Mouse (Mus musculus) embryonic facial prominence, embryonic 14.5 days (tissue): ENCODE measurements around the gene Sult6b2. TPM values are rescaled to one million over a fixed set of nuclear protein-coding genes. Genes with fewer than 3 reads are reported as not detected.
A peak's percentile ranks its signal among the peaks of the same experiment; 100 is the strongest.

Experiments used
- ATAC-seq: fragments of 200-750 bp; cut with Nextera tagmentation; 2 replicates; pipeline ENCODE4 v1.8.0; 2017; ENCODE audit warnings: low read depth, moderate number of reproducible peaks, moderate TSS enrichment
- DNase-seq: peaks from one replicate; pipeline ENCODE4 v3.0.0-alpha.2; 2015; ENCODE audit warnings: low spot score
- H3K27ac ChIP-seq: fragments of 300-500 bp; sonication (generic); replicated peaks from 2 replicates; pipeline ENCODE4 v1.5.1; 2014; ENCODE audit warnings: low read depth, mild to moderate bottlenecking, low read length, moderate library complexity
- H3K27me3 ChIP-seq: fragments of 300-500 bp; sonication (generic); replicated peaks from 2 replicates; pipeline ENCODE4 v1.6.1; 2014; ENCODE audit warnings: low read length; ENCODE audit not compliant: control insufficient read depth, insufficient read depth
- H3K36me3 ChIP-seq: fragments of 300-500 bp; sonication (generic); 2 replicates; pipeline ENCODE4 v1.6.1; 2014; ENCODE audit warnings: low read length, mixed read lengths; ENCODE audit not compliant: control insufficient read depth, insufficient read depth
- H3K4me1 ChIP-seq: fragments of 300-500 bp; sonication (generic); 2 replicates; pipeline ENCODE4 v1.6.1; 2014; ENCODE audit warnings: antibody characterized with exemption, low read length; ENCODE audit not compliant: control insufficient read depth, insufficient read depth
- H3K4me2 ChIP-seq: fragments of 300-500 bp; sonication (generic); 2 replicates; pipeline ENCODE4 v1.6.1; 2014; ENCODE audit warnings: low read depth, mild to moderate bottlenecking, low read length, moderate library complexity, mixed read lengths
- H3K4me3 ChIP-seq: fragments of 300-500 bp; sonication (generic); 2 replicates; pipeline ENCODE4 v1.5.1; 2014; ENCODE audit warnings: low read depth, mild to moderate bottlenecking, low read length
- H3K9ac ChIP-seq: fragments of 300-500 bp; sonication (generic); 2 replicates; pipeline ENCODE4 v1.6.1; 2014; ENCODE audit warnings: low read depth, mild to moderate bottlenecking, low read length, moderate library complexity, mixed read lengths
- H3K9me3 ChIP-seq: fragments of 300-500 bp; sonication (generic); 2 replicates; pipeline ENCODE4 v1.6.1; 2016; ENCODE audit warnings: low read length; ENCODE audit not compliant: control insufficient read depth
- WGBS: fragments of 180-500 bp; shearing (Covaris S2); extraction: QIAGEN DNeasy Blood & Tissue Kit; methylation state at CpG from one replicate; pipeline ENCODE4 v1.1.7; 2014; 5-methylcytosine and 5-hydroxymethylcytosine counted together
- polyA plus RNA-seq: library from polyadenylated mRNA; unstranded; fragments of >200 nt; fragmentation: Nextera tagmentation; extraction: Ambion mirVana; gene quantifications from 2 replicates; pipeline ENCODE4 v1.2.1, GENCODE M21; 2014

The Sult6b2 gene
- polyA plus RNA-seq, 1 experiment from 2014 or later, result not detected

GRCm38 (mm10) chr6:142746765-142747164 is 57.5 kb downstream of the Sult6b2 start:
- Histone ChIP-seq H3K9me3 (no peaks in the 10 kb centered on the region; the same call in 1 of the 2 replicates), H3K4me1 (0 out of 2 replicates have a peak, but pooled peaks cover 5% of the 10 kb centered on the region), H3K4me2 (no peak overlapping the region; the same call in 1 of the 2 replicates), H3K9ac (no peak overlapping the region), H3K36me3 (no peaks in the 10 kb centered on the region), H3K4me3 (no peak overlapping the region), H3K27me3 (no peaks in the 10 kb centered on the region), H3K27ac (peak overlapping the region; percentile 61)
- WGBS, result 72% methylated on average over 7 of the region's 7 CpGs
- ATAC-seq, result no peak
- DNase-seq, result no peak

- ATAC-seq (no peak), DNase-seq (no peak)
- no peaks in the 10 kb centered on the region for H3K27me3 ChIP-seq
- H3K27ac ChIP-seq, result no peak overlapping the region
- H3K9ac ChIP-seq, result no peak overlapping the region
- H3K9me3 ChIP-seq, result no peaks in the 10 kb centered on the region; the same call in 1 of the 2 replicates
- no peak overlapping the region for H3K4me3 ChIP-seq
- 88% methylated on average over 5 of the region's 5 CpGs for WGBS
- H3K4me2 ChIP-seq, result no peak overlapping the region
- 0 out of 2 replicates have a peak, but pooled peaks cover 5% of the 10 kb centered on the region for H3K4me1 ChIP-seq
- no peaks in the 10 kb centered on the region for H3K36me3 ChIP-seq
Observed at GRCm38 (mm10) chr6:142745484-142745883, 58.8 kb downstream of the Sult6b2 start.

- DNase-seq (no peak), ATAC-seq (no peak)
- no peaks in the 10 kb centered on the region; the same call in 1 of the 2 replicates for H3K9me3 ChIP-seq
- WGBS, result 59% methylated on average over 4 of the region's 4 CpGs
- H3K27ac ChIP-seq, result no peak overlapping the region
- H3K36me3 ChIP-seq, result no peaks in the 10 kb centered on the region
- H3K4me2 ChIP-seq, result no peak overlapping the region
- no peak overlapping the region for H3K4me3 ChIP-seq
- H3K4me1 ChIP-seq, result 0 out of 2 replicates have a peak, but pooled peaks cover 5% of the 10 kb centered on the region
- no peaks in the 10 kb centered on the region for H3K27me3 ChIP-seq
- H3K9ac ChIP-seq, result no peak overlapping the region
Observed at GRCm38 (mm10) chr6:142743193-142743592, 61.1 kb downstream of the Sult6b2 start.

- Histone ChIP-seq H3K9me3 (no peaks in the 10 kb centered on the region; the same call in 1 of the 2 replicates), H3K27ac (no peak overlapping the region), H3K4me3 (no peak overlapping the region), H3K27me3 (no peaks in the 10 kb centered on the region), H3K4me1 (0 out of 2 replicates have a peak, but pooled peaks cover 4% of the 10 kb centered on the region), H3K9ac (no peak overlapping the region), H3K4me2 (no peak overlapping the region), H3K36me3 (no peaks in the 10 kb centered on the region)
- DNase-seq, result no peak
- 83% methylated on average over 6 of the region's 6 CpGs for WGBS
- no peak for ATAC-seq
Observed at GRCm38 (mm10) chr6:142741763-142742162, 62.5 kb downstream of the Sult6b2 start.

GRCm38 (mm10) chr6:142738637-142739036 is 65.7 kb downstream of the Sult6b2 start:
- DNase-seq, result no peak
- Histone ChIP-seq H3K27me3 (no peaks in the 10 kb centered on the region), H3K4me3 (no peak overlapping the region), H3K9ac (no peak overlapping the region), H3K36me3 (no peaks in the 10 kb centered on the region), H3K4me1 (no peaks in the 10 kb centered on the region), H3K9me3 (no peaks in the 10 kb centered on the region), H3K4me2 (no peak overlapping the region), H3K27ac (no peak overlapping the region)
- WGBS, result 77% methylated on average over 6 of the region's 6 CpGs
- no peak for ATAC-seq

GRCm38 (mm10) chr6:142738225-142738624 is 66.1 kb downstream of the Sult6b2 start:
- H3K27ac ChIP-seq, result no peak overlapping the region
- H3K4me1 ChIP-seq, result no peaks in the 10 kb centered on the region
- H3K4me3 ChIP-seq, result no peak overlapping the region
- no peak for DNase-seq
- no peaks in the 10 kb centered on the region for H3K9me3 ChIP-seq
- H3K27me3 ChIP-seq, result no peaks in the 10 kb centered on the region
- ATAC-seq, result no peak
- no peak overlapping the region for H3K9ac ChIP-seq
- WGBS, result 86% methylated on average over 2 of the region's 2 CpGs
- H3K4me2 ChIP-seq, result no peak overlapping the region
- no peaks in the 10 kb centered on the region for H3K36me3 ChIP-seq

- Histone ChIP-seq H3K36me3 (no peaks in the 10 kb centered on the region), H3K4me1 (no peaks in the 10 kb centered on the region), H3K9me3 (no peaks in the 10 kb centered on the region), H3K27me3 (no peaks in the 10 kb centered on the region), H3K4me2 (no peak overlapping the region), H3K27ac (no peak overlapping the region), H3K9ac (no peak overlapping the region), H3K4me3 (no peak overlapping the region)
- DNase-seq (peak; percentile 86), ATAC-seq (0 out of 2 replicates have a peak, but pooled peaks have one; percentile 15)
- WGBS, result 44% methylated on average over 8 of the region's 8 CpGs
Observed at GRCm38 (mm10) chr6:142735302-142736005, 68.8 kb downstream of the Sult6b2 start.
